Mouse (Mus musculus) spleen, adult 18-20 months (tissue): ENCODE measurements around the gene Saa4.
A peak's percentile ranks its signal among the peaks of the same experiment; 100 is the strongest.
"Not testable (repeated sequence)": the region's sequence is repeated elsewhere in the genome, so short reads cannot be mapped to it uniquely, and the experiment has no call there.

Experiments
- DNase-seq, 2 experiments: peaks; one replicate each; pipeline ENCODE4 v3.0.0; 2022; ENCODE audit warnings: mixed read lengths in 2 of 2

The Saa4 gene

GRCm38 (mm10) chr7:46715600-46715999, 16.8 kb downstream of the Saa4 start, which contains the start of gene Saa3:
Saa3 (minus strand) TSS chr7:46715700.
- DNase-seq = no peak

GRCm38 (mm10) chr7:46714518-46714917, 17.9 kb downstream of the Saa4 start:
- DNase-seq = peak; percentile 41 to 70

GRCm38 (mm10) chr7:46712250-46712649, 20.2 kb downstream of the Saa4 start:
- DNase-seq = peak; percentile 12 to 19

GRCm38 (mm10) chr7:46710390-46710844, 22.0 kb downstream of the Saa4 start, which contains the start of gene Saal1:
Saal1 (minus strand) TSS chr7:46710680.
- peak; percentile 69 to 85 for DNase-seq

GRCm38 (mm10) chr7:46700521-46701025, 31.8 kb downstream of the Saa4 start:
- DNase-seq = no peak

GRCm38 (mm10) chr7:46696754-46697153, 35.6 kb downstream of the Saa4 start:
- no peak for DNase-seq

GRCm38 (mm10) chr7:46686827-46687226, 45.6 kb downstream of the Saa4 start:
- peak; percentile 18 to 33 for DNase-seq

- no peak for DNase-seq
Observed at GRCm38 (mm10) chr7:46680732-46681131, 51.7 kb downstream of the Saa4 start.

GRCm38 (mm10) chr7:46679044-46679443, 53.4 kb downstream of the Saa4 start:
- not testable (repeated sequence) for DNase-seq

- DNase-seq = no peak
Observed at GRCm38 (mm10) chr7:46678417-46678816, 54.0 kb downstream of the Saa4 start.
